Mouse (Mus musculus) lung, adult 2 months (tissue): Measurements from ENCODE around the gene Pxk. TPM values are rescaled to one million over a fixed set of nuclear protein-coding genes. Genes with fewer than 3 reads are reported as not detected.

ENCODE experiments used
- DNase-seq: peaks from one replicate; pipeline ENCODE4 v3.0.0; 2022
- H3K4me1 ChIP-seq: fragments of 200-500 bp; 2 replicates; pipeline ENCODE4 v1.6.1; 2011; ENCODE audit warnings: low read length; ENCODE audit not compliant: control insufficient read depth, insufficient read depth
- H3K4me3 ChIP-seq: fragments of 200-500 bp; replicated peaks from 2 replicates; pipeline ENCODE3; 2011; ENCODE audit warnings: low read depth, mild to moderate bottlenecking, control low read depth, low read length; ENCODE audit errors: extremely low read depth
- CTCF ChIP-seq: fragments of 200-500 bp; IDR thresholded peaks from 2 replicates; pipeline ENCODE4 v1.5.1; 2011; ENCODE audit warnings: mild to moderate bottlenecking, low read length, control low read depth; ENCODE audit not compliant: insufficient read depth
- POLR2A ChIP-seq: fragments of 200-500 bp; IDR thresholded peaks from 2 replicates; pipeline ENCODE4 v1.6.1; 2011; ENCODE audit warnings: low read depth, mild to moderate bottlenecking, control low read depth, low read length, borderline replicate concordance; ENCODE audit errors: extremely low read depth
- WGBS: fragments of 180-500 bp; shearing (Covaris S2); methylation state at CpG from one replicate; pipeline ENCODE4 v1.1.7; 2018; 5-methylcytosine and 5-hydroxymethylcytosine counted together
- polyA plus RNA-seq: library from polyadenylated mRNA; depleted of rRNA; stranded (reverse); fragments of >200 nt; gene quantifications from 2 replicates; pipeline ENCODE4 v1.2.3, GENCODE M21; 2012

The Pxk gene
- polyA plus RNA-seq, 1 experiment = 28.3 TPM

DNA sequence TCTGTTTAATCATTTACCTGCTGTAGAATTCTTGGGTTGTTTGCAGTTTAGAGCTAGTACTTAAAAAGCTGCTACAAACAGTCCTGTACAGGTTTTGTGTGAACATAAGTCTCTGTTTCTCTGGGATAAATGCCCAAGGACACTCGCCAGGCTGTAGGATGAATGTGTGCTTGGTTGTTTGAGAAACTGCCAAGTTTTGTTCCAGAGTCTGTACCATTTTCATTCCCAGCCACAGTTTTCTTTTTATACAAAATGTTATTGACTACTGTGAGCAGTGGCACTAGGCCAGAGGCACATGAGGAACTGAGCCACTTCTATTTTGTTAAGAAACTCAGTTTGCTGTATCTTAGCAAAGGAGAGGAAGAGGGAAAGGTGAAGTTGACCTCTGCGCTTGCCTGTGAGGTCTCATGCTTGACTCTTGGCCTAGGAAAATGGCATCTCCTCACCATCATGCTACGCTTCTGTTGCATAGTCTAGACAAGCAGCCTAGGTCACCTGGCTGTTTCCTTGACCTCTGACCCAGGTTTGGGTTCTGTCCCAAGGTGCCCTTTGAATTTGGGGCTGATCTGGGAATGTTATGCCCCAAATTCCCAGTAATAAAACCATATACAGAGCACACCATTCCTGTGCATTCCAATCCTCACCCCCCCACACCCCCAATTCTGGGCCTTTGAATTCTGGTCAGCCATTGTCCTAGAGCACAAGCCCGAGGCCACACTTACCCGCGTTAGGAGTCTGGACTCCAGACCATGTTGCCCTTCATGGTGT is 88.5 kb downstream of the Pxk start:
- WGBS = 79% methylated on average over 6 of the region's 6 CpGs
- DNase-seq = no peak
- no peaks in the 10 kb centered on the region for H3K4me1 ChIP-seq
- no peak overlapping the region for H3K4me3 ChIP-seq
- TF ChIP-seq POLR2A (no peak), CTCF (no peak)

GRCm38 (mm10) chr14:8190556-8190955 is 92.5 kb downstream of the Pxk start:
- 88% methylated on average over 3 of the region's 3 CpGs for WGBS
- no peak for DNase-seq
- no peaks in the 10 kb centered on the region for H3K4me1 ChIP-seq
- H3K4me3 ChIP-seq = no peak overlapping the region
- no peak for TF ChIP-seq CTCF
- no peak for TF ChIP-seq POLR2A

DNA sequence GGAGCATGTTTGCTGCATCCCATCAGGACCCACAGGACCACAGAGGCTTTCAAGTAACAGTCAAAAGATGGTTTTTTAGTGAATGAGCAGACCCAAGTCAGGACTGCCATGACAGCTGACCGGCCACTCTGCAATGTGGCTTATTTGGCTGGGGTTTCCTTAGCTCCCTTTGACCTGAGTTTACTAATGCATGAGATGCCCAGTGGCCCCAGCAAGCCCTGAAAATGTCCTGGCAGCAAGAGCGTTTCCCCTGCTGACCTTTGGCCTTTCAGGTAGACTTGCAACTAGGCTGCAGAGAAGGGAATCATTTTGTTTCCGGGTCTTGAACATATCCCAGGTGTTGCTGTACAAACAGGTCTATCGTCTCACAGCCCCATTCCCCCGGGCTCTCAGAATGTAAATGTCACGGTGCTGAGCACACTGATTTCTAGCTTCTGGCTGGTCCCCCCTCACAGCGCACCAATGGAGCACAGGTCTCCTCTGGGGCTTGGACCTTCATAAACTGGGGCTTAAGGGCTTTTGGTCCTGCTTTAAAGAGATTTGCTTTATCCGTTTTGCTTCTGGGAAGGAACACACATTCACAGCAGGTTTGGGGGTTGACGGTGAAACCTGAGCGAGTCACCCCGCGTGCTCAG is 93.4 kb downstream of the Pxk start:
- WGBS = 61% methylated on average over 12 of the region's 12 CpGs
- Histone ChIP-seq H3K4me3 (no peak overlapping the region), H3K4me1 (no peaks in the 10 kb centered on the region)
- no peak for DNase-seq
- TF ChIP-seq POLR2A = no peak
- TF ChIP-seq CTCF = no peak

DNA sequence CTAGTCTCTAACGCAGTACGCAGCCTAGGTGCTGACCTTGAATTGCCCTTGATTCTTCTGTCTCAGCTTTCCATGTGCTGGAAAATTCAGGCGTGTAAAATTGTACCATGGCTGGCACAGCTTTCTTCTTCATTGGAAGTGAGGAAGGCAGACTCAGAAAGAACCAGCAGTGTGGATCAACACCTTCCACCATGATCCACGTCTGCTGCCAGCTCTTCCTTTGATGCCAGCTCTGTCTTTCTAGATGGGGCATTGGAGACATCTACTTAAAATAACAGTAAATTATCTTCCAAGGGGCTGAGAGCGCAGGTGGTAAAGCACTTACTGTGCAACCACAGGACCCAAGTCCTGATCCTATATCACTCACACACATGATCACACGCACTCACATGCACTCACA is 94.7 kb downstream of the Pxk start:
- no peak for DNase-seq
- Histone ChIP-seq H3K4me3 (no peak overlapping the region), H3K4me1 (no peaks in the 10 kb centered on the region)
- WGBS = 91% methylated on average over 6 of the region's 6 CpGs
- no peak for TF ChIP-seq POLR2A
- no peak for TF ChIP-seq CTCF

- 75% methylated on average over 5 of the region's 5 CpGs for WGBS
- DNase-seq = no peak
- no peak overlapping the region for H3K4me3 ChIP-seq
- no peak for TF ChIP-seq POLR2A
- TF ChIP-seq CTCF = no peak
- no peaks in the 10 kb centered on the region for H3K4me1 ChIP-seq
These were observed 102.8 kb downstream of the Pxk start for GRCm38 (mm10) chr14:8200769-8201168.

GRCm38 (mm10) chr14:8201715-8202114 is 103.7 kb downstream of the Pxk start:
- H3K4me1 ChIP-seq = no peaks in the 10 kb centered on the region
- no peak for DNase-seq
- TF ChIP-seq POLR2A = no peak
- TF ChIP-seq CTCF = no peak
- no peak overlapping the region for H3K4me3 ChIP-seq
- WGBS = 76% methylated on average over 3 of the region's 3 CpGs

- DNase-seq = no peak
- no peak for TF ChIP-seq CTCF
- no peak for TF ChIP-seq POLR2A
- 61% methylated on average over 9 of the region's 9 CpGs for WGBS
- no peak overlapping the region for H3K4me3 ChIP-seq
- no peaks in the 10 kb centered on the region for H3K4me1 ChIP-seq
These were observed 108.3 kb downstream of the Pxk start for GRCm38 (mm10) chr14:8206179-8206910.

GRCm38 (mm10) chr14:8207105-8207504 is 109.1 kb downstream of the Pxk start:
- no peak for DNase-seq
- WGBS = 52% methylated on average over 5 of the region's 5 CpGs
- H3K4me1 ChIP-seq = no peaks in the 10 kb centered on the region
- H3K4me3 ChIP-seq = no peak overlapping the region
- TF ChIP-seq CTCF (no peak), POLR2A (no peak)

GRCm38 (mm10) chr14:8207543-8207942 is 109.5 kb downstream of the Pxk start:
- no peak for TF ChIP-seq POLR2A
- no peak for TF ChIP-seq CTCF

DNA sequence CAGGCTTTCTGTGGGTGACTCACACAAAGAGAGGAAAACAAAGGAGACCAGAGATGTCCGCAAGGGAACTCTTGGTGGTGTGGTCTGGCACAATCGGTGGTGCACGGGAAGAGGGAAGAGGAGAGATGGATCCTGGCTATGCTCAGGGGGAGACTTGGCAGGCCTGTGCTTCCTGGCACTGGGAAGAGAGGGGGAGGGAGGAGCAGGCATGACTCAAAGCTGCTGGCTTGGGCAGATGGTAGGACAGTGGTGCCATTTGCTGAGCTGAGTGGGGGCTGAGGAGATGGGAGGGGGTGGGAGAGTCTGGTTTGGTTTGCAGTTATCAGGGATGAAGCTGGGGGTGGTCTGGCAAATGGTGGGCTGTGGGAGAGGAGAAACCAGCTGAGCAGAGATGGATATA is 110.9 kb downstream of the Pxk start:
- DNase-seq = no peak
- no peak overlapping the region for H3K4me3 ChIP-seq
- no peaks in the 10 kb centered on the region for H3K4me1 ChIP-seq
- TF ChIP-seq POLR2A (no peak), CTCF (no peak)
- WGBS = 27% methylated on average over 3 of the region's 3 CpGs

More at GRCm38 (mm10) chr14:8207543-8207942, 109.5 kb downstream of the Pxk start:
- no peak for DNase-seq
- WGBS = 89% methylated on average over 5 of the region's 5 CpGs
- no peak overlapping the region for H3K4me3 ChIP-seq
- no peaks in the 10 kb centered on the region for H3K4me1 ChIP-seq
